Mouse (Mus musculus): ENCODE measurements around the gene Hamp2.

DNA sequence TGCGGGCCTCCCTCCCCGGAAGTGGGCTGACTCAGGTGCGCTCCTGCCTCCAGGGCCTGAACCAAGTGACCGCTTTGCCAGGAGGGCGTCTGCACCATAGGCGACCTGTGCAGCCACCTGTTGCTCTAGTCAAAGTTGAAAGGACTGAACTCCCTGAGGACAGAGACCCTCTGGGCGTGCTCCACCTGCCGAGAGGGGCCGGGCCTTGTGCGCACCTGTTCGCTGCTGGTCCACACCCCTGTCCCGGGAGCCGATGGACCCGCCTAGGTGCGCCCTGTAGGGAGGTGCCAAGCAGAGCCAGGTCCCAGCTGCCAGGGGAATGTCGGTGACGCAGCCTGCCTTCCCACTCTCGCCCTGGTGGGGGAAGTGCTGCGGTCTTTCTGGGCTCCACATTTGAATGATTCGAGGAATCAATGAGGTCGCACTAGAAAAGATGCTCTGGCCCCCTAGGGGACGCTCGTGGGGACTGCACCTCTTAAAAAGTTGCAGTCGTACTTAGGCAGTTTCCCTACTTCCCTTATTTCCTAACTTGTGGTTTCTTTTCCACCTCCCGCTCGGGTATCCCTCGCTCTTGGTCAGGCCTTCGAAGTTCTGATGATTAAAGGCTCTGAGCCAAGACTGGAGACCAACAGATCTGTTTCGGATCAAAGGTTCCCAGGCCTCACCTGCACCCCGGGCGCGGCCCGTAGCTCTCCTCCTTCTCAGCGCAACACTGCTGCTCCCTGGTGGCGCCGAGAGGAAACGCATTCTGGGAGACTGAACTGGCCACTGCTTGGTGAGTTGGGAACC is 49.2 kb upstream of the Hamp2 start, which contains the start of gene Fam187b:
- peak; percentile 95 for TF ChIP-seq CTCF (IDR thresholded peaks at IDR 0.05; ENCODE audit: control insufficient read depth, insufficient read depth, low read length)
- TF ChIP-seq POLR2A (IDR thresholded peaks at IDR 0.05; ENCODE audit: borderline replicate concordance, control insufficient read depth, low read depth, low read length) = peak; percentile 37; the same call in 1 of the 2 replicates

Measured in bone marrow, adult 2 months (tissue).